Mouse (Mus musculus): ENCODE results near the gene Armc5.

DNA sequence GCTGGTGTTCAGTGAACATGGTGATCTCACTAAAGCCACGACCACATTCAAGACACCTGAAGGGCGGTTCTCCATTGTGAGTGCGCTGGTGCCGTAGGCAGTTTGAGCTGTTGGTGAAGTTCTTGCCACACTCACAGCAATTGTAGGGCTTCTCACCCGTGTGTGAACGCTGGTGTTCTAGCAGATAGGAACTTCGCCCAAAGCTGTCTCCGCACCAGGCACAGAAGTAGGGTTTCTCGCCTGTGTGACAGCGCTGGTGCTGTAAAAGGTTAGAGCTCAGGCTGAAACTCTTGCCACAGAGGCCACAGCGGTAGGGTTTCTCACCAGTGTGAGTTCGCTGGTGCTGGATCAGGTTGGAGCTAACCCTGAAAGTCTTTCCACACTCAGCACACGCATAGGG is 716 bp upstream of the Armc5 start:
- no peak for TF ChIP-seq CTCF (IDR thresholded peaks at IDR 0.05; ENCODE audit: low read depth)
- no peak for TF ChIP-seq EP300 (IDR thresholded peaks at IDR 0.05; ENCODE audit: low read depth)
